Mouse (Mus musculus) liver, embryonic 14.5 days (tissue): ENCODE data around the gene Mrps23.

Source experiments
- CTCF ChIP-seq: IDR thresholded peaks from 2 replicates; pipeline ENCODE4 v1.5.1; 2016; ENCODE audit warnings: antibody characterized with exemption, low read depth, control low read depth
- EP300 ChIP-seq: IDR thresholded peaks from 2 replicates; pipeline ENCODE4 v1.6.1; 2016; ENCODE audit warnings: antibody characterized with exemption, low read depth

- TF ChIP-seq CTCF (no peak; the same call in 1 of the 2 replicates), EP300 (no peak)
These were observed 593 bp downstream of the Mrps23 start for GRCm38 (mm10) chr11:88204593-88205368.
